12 mouse cellular contexts compared by ENCODE assay signal in genomic region chr2:124505784-124506489, GRCm38 (mm10).
DNase-seq lines count a peak whose midpoint lies in the region; ATAC-seq lines count a peak whose summit lies in the region.
"Had no signal": no experiment of that assay in that cellular context is flagged by ENCODE, and none has a peak within 500 bp of the region (broad histone marks: within the 10 kb centered on the region; RNA-seq: fewer than 3 reads in every experiment).

No protein-coding gene starts in this region.

- H3K9ac ChIP-seq in neural tube, embryonic 15.5 days (replicated peaks), result no peak overlapping the region
- H3K9ac ChIP-seq in forebrain, embryonic 12.5 days, result no peak overlapping the region

- H3K36me3 ChIP-seq in neural tube, embryonic 15.5 days, result no peaks in the 10 kb centered on the region
- no peaks in the 10 kb centered on the region for H3K36me3 ChIP-seq in forebrain, embryonic 12.5 days (replicated peaks)
- H3K36me3 ChIP-seq in midbrain, embryonic 10.5 days, result no peaks in the 10 kb centered on the region
- H3K36me3 ChIP-seq in heart, embryonic 10.5 days, result no peaks in the 10 kb centered on the region

- ATAC-seq in neural tube, embryonic 15.5 days (ENCODE audit: low FRiP score), result no peak
- peak; percentile 93 for ATAC-seq in forebrain, embryonic 12.5 days (ENCODE audit: low FRiP score)

- WGBS in neural tube, embryonic 15.5 days, result 16% methylated on average over 4 of the region's 4 CpGs
- WGBS in forebrain, embryonic 12.5 days, result 4% methylated on average over 4 of the region's 4 CpGs
- WGBS in midbrain, embryonic 10.5 days, result 12% methylated on average over 4 of the region's 4 CpGs
- WGBS in heart, embryonic 10.5 days, result 70% methylated on average over 4 of the region's 4 CpGs

- no peak overlapping the region for H3K27ac ChIP-seq in neural tube, embryonic 15.5 days (replicated peaks)
- H3K27ac ChIP-seq in forebrain, embryonic 12.5 days, result no peak overlapping the region
- H3K27ac ChIP-seq in midbrain, embryonic 10.5 days (replicated peaks), result no peak overlapping the region
- H3K27ac ChIP-seq in heart, embryonic 10.5 days, result no peak overlapping the region

- no peak overlapping the region for H3K4me2 ChIP-seq in neural tube, embryonic 15.5 days
- no peak overlapping the region for H3K4me2 ChIP-seq in forebrain, embryonic 12.5 days
- H3K4me2 ChIP-seq: liver, embryonic 11.5 days had no signal

- H3K4me1 ChIP-seq in neural tube, embryonic 15.5 days, result 0 out of 2 replicates have a peak, but pooled peaks cover 3% of the 10 kb centered on the region
- peaks cover 14% of the 10 kb centered on the region for H3K4me1 ChIP-seq in forebrain, embryonic 12.5 days
- H3K4me1 ChIP-seq in midbrain, embryonic 10.5 days, result peaks cover 18% of the 10 kb centered on the region
- H3K4me1 ChIP-seq in heart, embryonic 10.5 days, result peaks cover 7% of the 10 kb centered on the region; the same call in 1 of the 2 replicates

- no peaks in the 10 kb centered on the region for H3K9me3 ChIP-seq in neural tube, embryonic 15.5 days (replicated peaks)
- H3K9me3 ChIP-seq in forebrain, embryonic 12.5 days, result no peaks in the 10 kb centered on the region
- H3K9me3 ChIP-seq in midbrain, embryonic 10.5 days (replicated peaks), result no peaks in the 10 kb centered on the region
- no peaks in the 10 kb centered on the region for H3K9me3 ChIP-seq in heart, embryonic 10.5 days

- no peak overlapping the region for H3K4me3 ChIP-seq in neural tube, embryonic 15.5 days (replicated peaks)
- no peak overlapping the region for H3K4me3 ChIP-seq in forebrain, embryonic 12.5 days (replicated peaks)
- H3K4me3 ChIP-seq in midbrain, embryonic 10.5 days, result no peak overlapping the region
- no peak overlapping the region for H3K4me3 ChIP-seq in heart, embryonic 10.5 days

- no peaks in the 10 kb centered on the region for H3K27me3 ChIP-seq in neural tube, embryonic 15.5 days (replicated peaks)
- H3K27me3 ChIP-seq in forebrain, embryonic 12.5 days, result peaks cover 28% of the 10 kb centered on the region
- peaks cover 89% of the 10 kb centered on the region for H3K27me3 ChIP-seq in midbrain, embryonic 10.5 days (ENCODE audit: low read depth, poor library complexity, severe bottlenecking)
- peaks cover 4% of the 10 kb centered on the region; the same call in 1 of the 2 replicates for H3K27me3 ChIP-seq in heart, embryonic 10.5 days (ENCODE audit: insufficient read depth, poor library complexity, severe bottlenecking)

- DNase-seq in neural tube, embryonic 10.5 days (ENCODE audit: extremely low spot score, low spot score), result peak; percentile 42
- DNase-seq in midbrain, embryonic 10.5 days (ENCODE audit: low spot score), result peak; percentile 84
- peak; percentile 34 for DNase-seq in retina, embryonic 14.5 days (ENCODE audit: low spot score)
- DNase-seq in adrenal gland, adult 2 months, result no peak
- no peak for DNase-seq in layer of hippocampus, adult 11-12 months (ENCODE audit: low spot score)
- no peak for DNase-seq in heart, embryonic 10.5 days (ENCODE audit: low spot score)
- DNase-seq: heart, postnatal 10 days; kidney, adult 11 months; thymus, postnatal 4 days had no signal

Comparison
In these comparisons a context has a peak if more than half of its experiments do, and no peak if none do; other contexts are left out.
1. DNase-seq: peak in neural tube, embryonic 10.5 days (single experiment), midbrain, embryonic 10.5 days (single experiment) and retina, embryonic 14.5 days (single experiment); none in adrenal gland, adult 2 months (single experiment), layer of hippocampus, adult 11-12 months (single experiment) and heart, embryonic 10.5 days (single experiment).